Mouse (Mus musculus) liver, embryonic 13.5 days (tissue): ENCODE measurements at regions not wholly inside any gene's neighbourhood (a gene's known extent, or its start where the extent isn't known, plus 50 kb on each side); places are given as distances from the start of the nearest gene placed in this dataset.

Source experiments
- ATAC-seq: fragments of 200-750 bp; cut with Nextera tagmentation; 2 replicates; pipeline ENCODE4 v1.8.0; 2017; ENCODE audit warnings: low read depth, mild to moderate bottlenecking, moderate number of reproducible peaks, moderate library complexity
- DNase-seq: peaks from one replicate; pipeline ENCODE4 v3.0.0; 2022
- H3K27ac ChIP-seq: fragments of 300-500 bp; sonication (generic); 2 replicates; pipeline ENCODE4 v1.5.1; 2015; ENCODE audit warnings: moderate library complexity, mild to moderate bottlenecking, inconsistent platforms
- H3K27me3 ChIP-seq: fragments of 300-500 bp; sonication (generic); 2 replicates; pipeline ENCODE4 v1.6.1; 2015; ENCODE audit warnings: mild to moderate bottlenecking, inconsistent platforms
- H3K36me3 ChIP-seq: fragments of 300-500 bp; sonication (generic); 2 replicates; pipeline ENCODE4 v1.6.1; 2015; ENCODE audit warnings: mild to moderate bottlenecking, inconsistent platforms
- H3K4me1 ChIP-seq: fragments of 300-500 bp; sonication (generic); replicated peaks from 2 replicates; pipeline ENCODE4 v1.6.1; 2015; ENCODE audit warnings: inconsistent platforms
- H3K4me2 ChIP-seq: fragments of 300-500 bp; sonication (generic); 2 replicates; pipeline ENCODE4 v1.6.1; 2015; ENCODE audit warnings: inconsistent platforms, mild to moderate bottlenecking, moderate library complexity
- H3K4me3 ChIP-seq: fragments of 300-500 bp; sonication (generic); replicated peaks from 2 replicates; pipeline ENCODE4 v1.5.1; 2015; ENCODE audit warnings: mild to moderate bottlenecking, inconsistent platforms
- H3K9ac ChIP-seq: fragments of 300-500 bp; sonication (generic); 2 replicates; pipeline ENCODE4 v1.6.1; 2015; ENCODE audit warnings: mild to moderate bottlenecking, inconsistent platforms
- H3K9me3 ChIP-seq: fragments of 300-500 bp; sonication (generic); replicated peaks from 2 replicates; pipeline ENCODE4 v1.6.1; 2016; ENCODE audit warnings: inconsistent platforms
- WGBS: fragments of 180-500 bp; shearing (Covaris S2); methylation state at CpG from one replicate; pipeline ENCODE4 v1.1.7; 2015; ENCODE audit not compliant: insufficient replicate concordance; 5-methylcytosine and 5-hydroxymethylcytosine counted together

GRCm38 (mm10) chr8:115584311-115584907 is 123.2 kb downstream of the Maf start:
- Histone ChIP-seq H3K4me2 (no peak overlapping the region), H3K9ac (no peak overlapping the region), H3K27me3 (no peaks in the 10 kb centered on the region), H3K36me3 (no peaks in the 10 kb centered on the region), H3K4me1 (no peaks in the 10 kb centered on the region), H3K9me3 (no peaks in the 10 kb centered on the region), H3K27ac (no peak overlapping the region), H3K4me3 (no peak overlapping the region)
- 57% methylated on average over 8 of the region's 8 CpGs for WGBS
- ATAC-seq (no peak), DNase-seq (no peak)

GRCm38 (mm10) chr8:115583221-115583620 is 124.4 kb downstream of the Maf start:
- DNase-seq (no peak), ATAC-seq (no peak)
- no peak overlapping the region for H3K9ac ChIP-seq
- no peak overlapping the region for H3K4me3 ChIP-seq
- H3K9me3 ChIP-seq, result no peaks in the 10 kb centered on the region
- H3K36me3 ChIP-seq, result no peaks in the 10 kb centered on the region
- no peaks in the 10 kb centered on the region for H3K27me3 ChIP-seq
- H3K27ac ChIP-seq, result no peak overlapping the region
- 65% methylated on average over 5 of the region's 5 CpGs for WGBS
- no peak overlapping the region for H3K4me2 ChIP-seq
- H3K4me1 ChIP-seq, result no peaks in the 10 kb centered on the region

- ATAC-seq, result no peak
- DNase-seq, result no peak
Observed at GRCm38 (mm10) chr8:115581940-115582517, 125.6 kb downstream of the Maf start.

GRCm38 (mm10) chr8:115568394-115568793 is 139.2 kb downstream of the Maf start:
- H3K4me1 ChIP-seq, result no peaks in the 10 kb centered on the region
- no peak overlapping the region for H3K27ac ChIP-seq
- H3K4me2 ChIP-seq, result no peak overlapping the region
- no peak overlapping the region for H3K4me3 ChIP-seq
- no peaks in the 10 kb centered on the region for H3K27me3 ChIP-seq
- DNase-seq (no peak), ATAC-seq (no peak)
- no peak overlapping the region for H3K9ac ChIP-seq
- no peaks in the 10 kb centered on the region for H3K9me3 ChIP-seq
- 32% methylated on average over 7 of the region's 7 CpGs for WGBS
- no peaks in the 10 kb centered on the region for H3K36me3 ChIP-seq

More at GRCm38 (mm10) chr8:115581940-115582517, 125.6 kb downstream of the Maf start:
- no peaks in the 10 kb centered on the region for H3K9me3 ChIP-seq
- H3K4me2 ChIP-seq, result no peak overlapping the region
- H3K36me3 ChIP-seq, result no peaks in the 10 kb centered on the region
- no peak overlapping the region for H3K9ac ChIP-seq
- H3K4me1 ChIP-seq, result no peaks in the 10 kb centered on the region
- H3K4me3 ChIP-seq, result no peak overlapping the region
- no peaks in the 10 kb centered on the region for H3K27me3 ChIP-seq
- 44% methylated on average over 6 of the region's 6 CpGs for WGBS
- no peak overlapping the region for H3K27ac ChIP-seq

- DNase-seq, result no peak
- no peaks in the 10 kb centered on the region for H3K9me3 ChIP-seq
- H3K9ac ChIP-seq, result no peak overlapping the region
- no peak overlapping the region for H3K27ac ChIP-seq
- H3K4me1 ChIP-seq, result peaks cover 9% of the 10 kb centered on the region; the same call in 1 of the 2 replicates
- no peak overlapping the region for H3K4me3 ChIP-seq
- H3K27me3 ChIP-seq, result no peaks in the 10 kb centered on the region
- no peaks in the 10 kb centered on the region for H3K36me3 ChIP-seq
- WGBS, result 59% methylated on average over 5 of the region's 5 CpGs
- ATAC-seq, result no peak
- no peak overlapping the region for H3K4me2 ChIP-seq
Observed at GRCm38 (mm10) chr8:115565768-115566167, 141.8 kb downstream of the Maf start.

- H3K4me1 ChIP-seq, result peaks cover 13% of the 10 kb centered on the region; the same call in 1 of the 2 replicates
- no peak overlapping the region for H3K4me3 ChIP-seq
- ATAC-seq (no peak; the same call in 1 of the 2 replicates), DNase-seq (no peak)
- no peaks in the 10 kb centered on the region for H3K27me3 ChIP-seq
- no peak overlapping the region for H3K27ac ChIP-seq
- no peaks in the 10 kb centered on the region for H3K9me3 ChIP-seq
- H3K9ac ChIP-seq, result no peak overlapping the region
- H3K36me3 ChIP-seq, result no peaks in the 10 kb centered on the region
- 36% methylated on average over 4 of the region's 4 CpGs for WGBS
- no peak overlapping the region for H3K4me2 ChIP-seq
Observed at GRCm38 (mm10) chr8:115562362-115562761, 145.2 kb downstream of the Maf start.

GRCm38 (mm10) chr8:115560985-115561916 is 146.3 kb downstream of the Maf start:
- DNase-seq (no peak), ATAC-seq (peak; percentile 74)
- Histone ChIP-seq H3K4me3 (no peak overlapping the region), H3K9ac (no peak overlapping the region), H3K9me3 (no peaks in the 10 kb centered on the region), H3K4me1 (peaks cover 13% of the 10 kb centered on the region; the same call in 1 of the 2 replicates), H3K27ac (peak overlapping the region; percentile 34), H3K4me2 (0 out of 2 replicates have a peak overlapping the region, but pooled peaks have one; percentile 23), H3K27me3 (no peaks in the 10 kb centered on the region), H3K36me3 (no peaks in the 10 kb centered on the region)
- WGBS, result 52% methylated on average over 18 of the region's 18 CpGs

GRCm38 (mm10) chr8:115555452-115555851 is 152.1 kb downstream of the Maf start:
- Histone ChIP-seq H3K9ac (no peak overlapping the region), H3K27me3 (no peaks in the 10 kb centered on the region), H3K4me3 (no peak overlapping the region), H3K9me3 (no peaks in the 10 kb centered on the region), H3K27ac (no peak overlapping the region), H3K36me3 (no peaks in the 10 kb centered on the region), H3K4me1 (0 out of 2 replicates have a peak, but pooled peaks cover 7% of the 10 kb centered on the region), H3K4me2 (no peak overlapping the region)
- WGBS, result 20% methylated on average over 5 of the region's 5 CpGs
- ATAC-seq, result no peak
- no peak for DNase-seq

- 75% methylated on average over 5 of the region's 5 CpGs for WGBS
- Histone ChIP-seq H3K9me3 (no peaks in the 10 kb centered on the region), H3K4me3 (no peak overlapping the region), H3K27me3 (no peaks in the 10 kb centered on the region), H3K27ac (no peak overlapping the region), H3K9ac (no peak overlapping the region), H3K4me2 (no peak overlapping the region), H3K36me3 (no peaks in the 10 kb centered on the region), H3K4me1 (0 out of 2 replicates have a peak, but pooled peaks cover 6% of the 10 kb centered on the region)
- DNase-seq, result no peak
- ATAC-seq, result no peak
Observed at GRCm38 (mm10) chr8:115554185-115554584, 153.4 kb downstream of the Maf start.

- WGBS, result 58% methylated on average over 5 of the region's 5 CpGs
- Histone ChIP-seq H3K9me3 (no peaks in the 10 kb centered on the region), H3K4me3 (no peak overlapping the region), H3K27ac (no peak overlapping the region), H3K27me3 (no peaks in the 10 kb centered on the region), H3K9ac (no peak overlapping the region), H3K4me1 (0 out of 2 replicates have a peak, but pooled peaks cover 6% of the 10 kb centered on the region), H3K36me3 (no peaks in the 10 kb centered on the region), H3K4me2 (no peak overlapping the region)
- no peak for ATAC-seq
- no peak for DNase-seq
Observed at GRCm38 (mm10) chr8:115551262-115551661, 156.3 kb downstream of the Maf start.

GRCm38 (mm10) chr8:115549112-115549511 is 158.5 kb downstream of the Maf start:
- DNase-seq (no peak), ATAC-seq (no peak)
- Histone ChIP-seq H3K4me1 (no peaks in the 10 kb centered on the region), H3K9me3 (no peaks in the 10 kb centered on the region), H3K4me2 (no peak overlapping the region), H3K36me3 (no peaks in the 10 kb centered on the region), H3K27me3 (no peaks in the 10 kb centered on the region), H3K9ac (no peak overlapping the region), H3K27ac (no peak overlapping the region), H3K4me3 (no peak overlapping the region)
- 71% methylated on average over 1 of the region's 1 CpGs for WGBS
